In the genomic region with DNA sequence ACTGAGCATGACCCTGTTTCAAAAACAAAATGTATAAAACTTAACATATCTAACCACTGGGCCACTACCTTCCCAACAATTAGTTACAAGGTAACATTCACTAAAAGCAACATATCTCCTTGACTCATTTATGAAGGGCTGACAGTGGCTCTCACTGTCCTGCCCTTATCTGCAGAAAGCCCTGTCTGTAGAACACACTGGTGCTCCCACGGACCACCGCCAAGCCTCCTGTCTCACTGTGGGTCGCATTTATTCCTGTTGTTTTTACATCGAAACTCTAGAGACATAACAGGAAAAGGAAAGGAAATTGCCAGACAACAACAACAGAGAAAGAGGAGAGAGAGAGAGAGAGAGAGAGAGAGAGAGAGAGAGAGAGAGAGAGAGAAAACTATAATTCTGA, we compare ENCODE assay signal across 24 mouse cellular contexts. TPM values are rescaled to one million over a fixed set of nuclear protein-coding genes. Genes with fewer than 3 reads are reported as not detected.
DNase-seq lines count a peak whose midpoint lies in the region; TF ChIP-seq lines count a peak whose summit lies in the region.
"Had no signal": no experiment of that assay in that cellular context is flagged by ENCODE, and none has a peak within 500 bp of the region (broad histone marks: within the 10 kb centered on the region; RNA-seq: fewer than 3 reads in every experiment).

No protein-coding gene starts in this region.

- no peak for TF ChIP-seq CTCF in testis, adult 2 months (IDR thresholded peaks at IDR 0.05; ENCODE audit: control insufficient read depth, insufficient read depth, insufficient replicate concordance, low read depth, low read length)

- peak overlapping the region; percentile 32; the same call in 1 of the 2 replicates for H3K4me3 ChIP-seq in testis, adult 2 months (ENCODE audit: control insufficient read depth, low read depth, low read length)
- no peak overlapping the region for H3K4me3 ChIP-seq in midbrain, embryonic 10.5 days

- WGBS in midbrain, embryonic 10.5 days: 84% methylated on average over 4 of the region's 4 CpGs

- TF ChIP-seq POLR2A in testis, adult 2 months (IDR thresholded peaks at IDR 0.05; ENCODE audit: control insufficient read depth, low read depth, low read length): no peak; the same call in 1 of the 2 replicates

- H3K9me3 ChIP-seq in midbrain, embryonic 10.5 days (replicated peaks): no peaks in the 10 kb centered on the region
- H3K9me3 ChIP-seq: G1E had no signal

- intact Hi-C loops in left cerebral cortex, postnatal 14 days (cut with DNase I): loop anchor here (5.0 to 10.0 kb wide), 3 partner anchors 36 to 274 kb away; a partner anchor contains a TSS

- DNase-seq in testis, postnatal 10 days (ENCODE audit: low spot score): peak; percentile 63
- peak; percentile 66 for DNase-seq in testis, postnatal 14 days (ENCODE audit: low spot score)
- no peak for DNase-seq in midbrain, embryonic 10.5 days (ENCODE audit: low spot score)
- no peak for DNase-seq in left cerebral cortex, postnatal 14 days (ENCODE audit: low spot score in 2 of 2)
- DNase-seq in right cerebral cortex, postnatal 14 days: no peak
- DNase-seq: adrenal gland, adult 2 months; adrenal gland, adult 8-10 months; adrenal gland, postnatal 10 days; adrenal gland, postnatal 14 days; adrenal gland, postnatal 25 days; adrenal gland, postnatal 36 days; B cell, adult 2 months; cerebellum, adult 11 months; cerebellum, adult 11-12 months; cerebellum, adult 18-20 months had no signal

- H3K4me1 ChIP-seq in testis, adult 2 months (ENCODE audit: control insufficient read depth, insufficient read depth, low read length): peaks cover 14% of the 10 kb centered on the region
- peaks cover 15% of the 10 kb centered on the region for H3K4me1 ChIP-seq in midbrain, embryonic 10.5 days

- H3K27ac ChIP-seq in testis, adult 2 months (ENCODE audit: control insufficient read depth, insufficient read depth, low read depth, low read length): no peak overlapping the region
- H3K27ac ChIP-seq in midbrain, embryonic 10.5 days (replicated peaks): no peak overlapping the region

- peaks cover 1% of the 10 kb centered on the region; the same call in 1 of the 2 replicates for H3K36me3 ChIP-seq in testis, adult 2 months (ENCODE audit: control insufficient read depth, insufficient read depth, low read length)
- H3K36me3 ChIP-seq in midbrain, embryonic 10.5 days: no peaks in the 10 kb centered on the region
- H3K36me3 ChIP-seq: G1E had no signal

- H3K27me3 ChIP-seq in testis, adult 2 months (ENCODE audit: control insufficient read depth, insufficient read depth, low read length): no peaks in the 10 kb centered on the region
- H3K27me3 ChIP-seq in midbrain, embryonic 10.5 days (ENCODE audit: low read depth, poor library complexity, severe bottlenecking): peaks cover 61% of the 10 kb centered on the region
- H3K27me3 ChIP-seq: CH12.LX had no signal

RNA-seq across cellular contexts. Expression of a gene that starts 1.4 kb away (rescaled TPM):
- 69.1 and 87.1 TPM in 2 replicates for polyA plus RNA-seq in testis, adult 2 months (2012; rRNA removed)
- polyA plus RNA-seq in midbrain, embryonic 10.5 days (2016; fragmentation: Nextera tagmentation; extraction: Ambion mirVana): not detected in 2 replicates
- under 1 TPM; 0.27 to 0.64 TPM for total RNA-seq in left cerebral cortex, postnatal 14 days (2021)
- total RNA-seq: adrenal gland, adult 18-20 months; adrenal gland, adult 2 months; adrenal gland, adult 8-10 months; adrenal gland, postnatal 10 days; adrenal gland, postnatal 14 days; adrenal gland, postnatal 25 days; adrenal gland, postnatal 36 days; G1E had no signal
- polyA plus RNA-seq: activated CD4-positive, CD25-positive, alpha-beta regulatory T cell, adult 4 months; brain, embryonic 14.5 days; C2C12; CD4-positive, CD25-positive, alpha-beta regulatory T cell, adult 4 months; G1E; Patski had no signal

RNA-seq across cellular contexts. Expression of a gene that starts 36.9 kb away (rescaled TPM):
- 0.82 and 1.4 TPM in 2 replicates for polyA plus RNA-seq in testis, adult 2 months (2012; rRNA removed)
- 0.10 TPM in 1 of 2 replicates, not detected in the other for polyA plus RNA-seq in midbrain, embryonic 10.5 days (2016; fragmentation: Nextera tagmentation; extraction: Ambion mirVana)
- 1 to 10 TPM; 3.7 to 4.1 TPM for total RNA-seq in left cerebral cortex, postnatal 14 days (2021)
- polyA plus RNA-seq: activated CD4-positive, CD25-positive, alpha-beta regulatory T cell, adult 4 months; CD4-positive, CD25-positive, alpha-beta regulatory T cell, adult 4 months; G1E had no signal

Comparison
In these comparisons a context has a peak if more than half of its experiments do, and no peak if none do; other contexts are left out.
1. DNase-seq: peak in testis, postnatal 10 days (single experiment) and testis, postnatal 14 days (single experiment); none in midbrain, embryonic 10.5 days (single experiment), left cerebral cortex, postnatal 14 days (0 of 2) and right cerebral cortex, postnatal 14 days (single experiment).
2. RNA of a gene that starts 1.4 kb away (polyA plus RNA-seq): 69.1 to 87.1 TPM in testis, adult 2 months; not detected in midbrain, embryonic 10.5 days; every median in the first group is over 10 times any median in the second.